Mouse (Mus musculus) G1E (cell line): ENCODE results near the gene Pnlip.

Source experiments
- CTCF ChIP-seq: IDR thresholded peaks from 2 replicates; pipeline ENCODE4 v1.5.1; 2012; ENCODE audit warnings: low read depth, low read length, inconsistent platforms, mixed read lengths
- GATA1 ChIP-seq: IDR thresholded peaks from 2 replicates; pipeline ENCODE4 v1.6.1; 2012; ENCODE audit warnings: borderline replicate concordance, low read length, inconsistent platforms, mixed read lengths
- GATA2 ChIP-seq: IDR thresholded peaks from 2 replicates; pipeline ENCODE4 v1.6.1; 2012; ENCODE audit warnings: low read depth, low read length, inconsistent platforms, borderline replicate concordance
- POLR2AphosphoS5 ChIP-seq: IDR thresholded peaks from 2 replicates; pipeline ENCODE4 v1.6.1; 2012; ENCODE audit warnings: low read depth, low read length, inconsistent platforms; ENCODE audit not compliant: insufficient replicate concordance

- TF ChIP-seq CTCF (no peak), GATA1 (no peak), GATA2 (no peak), POLR2AphosphoS5 (no peak)
Measured at GRCm38 (mm10) chr19:58704556-58704955, 52.3 kb downstream of the Pnlip start.
